Mouse (Mus musculus): ENCODE data around the gene AF067063. TPM values are rescaled to one million over a fixed set of nuclear protein-coding genes. Genes with fewer than 3 reads are reported as not detected.

AF067063 gene
- total and polyA plus RNA-seq, 3 experiments = not detected

DNA sequence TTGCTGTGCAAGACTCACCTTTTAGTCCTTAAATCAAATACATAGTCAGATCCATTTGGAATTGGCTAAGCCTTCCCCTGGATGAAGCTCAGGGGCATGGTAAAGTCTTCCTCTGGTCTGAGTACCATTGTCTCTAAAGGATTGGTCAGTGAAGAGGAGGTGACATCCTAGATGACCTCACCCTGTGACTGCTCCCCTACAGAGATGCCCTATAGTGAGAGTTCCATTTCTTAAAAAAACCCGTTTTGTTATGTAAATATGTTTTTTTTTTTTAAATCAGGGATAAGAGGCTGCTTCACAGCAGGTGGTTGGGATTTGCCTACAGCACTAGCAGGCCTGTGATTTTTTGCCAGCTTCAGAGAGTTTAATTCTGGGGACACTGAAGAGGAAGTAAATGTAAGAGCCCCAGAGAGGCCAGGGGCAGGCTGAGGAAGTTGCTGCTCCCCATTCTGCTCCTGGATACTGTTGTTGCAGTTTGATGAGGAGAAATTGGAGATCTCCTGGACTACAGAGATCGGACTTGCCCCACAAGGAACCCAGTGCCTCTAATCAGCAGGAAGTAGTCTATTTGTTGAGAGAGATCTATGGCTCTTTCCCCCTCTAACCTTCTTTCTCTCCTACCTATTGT lies 12.3 kb downstream of the AF067063 start:
- Histone ChIP-seq H3K27ac (ENCODE audit: insufficient read depth, low read depth) (no peak overlapping the region), H3K4me3 (replicated peaks in 1 of 3; ENCODE audit: low read depth in 2 of 3, low read length in 2 of 3, poor library complexity in 1 of 3) (no peak overlapping the region), H3K4me2 (ENCODE audit: insufficient read depth, low read depth, poor library complexity, severe bottlenecking) (no peak overlapping the region), H3K36me3 (replicated peaks in 1 of 2; ENCODE audit: control insufficient read depth in 1 of 2, insufficient read depth in 1 of 2, low read length in 1 of 2) (no peaks in the 10 kb centered on the region), H3K79me2 (replicated peaks; ENCODE audit: control insufficient read depth, extremely low read depth, insufficient read depth, poor library complexity, severe bottlenecking) (no peaks in the 10 kb centered on the region), H3K9ac (ENCODE audit: insufficient read depth, low read depth) (no peak overlapping the region), H3K9me3 (replicated peaks; ENCODE audit: low read length) (no peaks in the 10 kb centered on the region), H3K27me3 (replicated peaks) (no peaks in the 10 kb centered on the region), H3K4me1 (ENCODE audit: control insufficient read depth in 1 of 2, insufficient read depth in 2 of 2) (peaks cover 0 to 8% of the 10 kb centered on the region in 2 experiments; a peak in 1 of 4 replicates)
- TF ChIP-seq MXI1 (IDR thresholded peaks at IDR 0.05; ENCODE audit: low read depth, low read length) = no peak
- TF ChIP-seq SIN3A (IDR thresholded peaks at IDR 0.05; ENCODE audit: low read length) = no peak
- TF ChIP-seq SMC3 (IDR thresholded peaks at IDR 0.05; ENCODE audit: low read depth, low read length) = no peak
- no peak for TF ChIP-seq JUN (IDR thresholded peaks at IDR 0.05; ENCODE audit: insufficient read depth, low read depth, low read length)
- no peak for TF ChIP-seq USF2 (conservative IDR thresholded peaks at IDR 0.05; ENCODE audit: low read depth, low read length)
- TF ChIP-seq E2F4 (IDR thresholded peaks at IDR 0.05; ENCODE audit: insufficient replicate concordance, low read depth, low read length) = no peak
- TF ChIP-seq USF1 (IDR thresholded peaks at IDR 0.05; ENCODE audit: low read depth, low read length) = no peak
- no peak for TF ChIP-seq EP300 (IDR thresholded peaks at IDR 0.05; ENCODE audit: low read length)
- no peak for DNase-seq (ENCODE audit: extremely low read depth)
- dilution Hi-C loops (cut with MboI; ENCODE audit: extremely low pct_ligation_motif_present, extremely low pct_unique_long_range_greater_than_20kb, low sequenced_read_pairs) = no loop called here
- in situ Hi-C loops (cut with MboI; ENCODE audit: low pct_ligation_motif_present, low pct_unique_long_range_greater_than_20kb, low sequenced_read_pairs) = no loop called here

DNA sequence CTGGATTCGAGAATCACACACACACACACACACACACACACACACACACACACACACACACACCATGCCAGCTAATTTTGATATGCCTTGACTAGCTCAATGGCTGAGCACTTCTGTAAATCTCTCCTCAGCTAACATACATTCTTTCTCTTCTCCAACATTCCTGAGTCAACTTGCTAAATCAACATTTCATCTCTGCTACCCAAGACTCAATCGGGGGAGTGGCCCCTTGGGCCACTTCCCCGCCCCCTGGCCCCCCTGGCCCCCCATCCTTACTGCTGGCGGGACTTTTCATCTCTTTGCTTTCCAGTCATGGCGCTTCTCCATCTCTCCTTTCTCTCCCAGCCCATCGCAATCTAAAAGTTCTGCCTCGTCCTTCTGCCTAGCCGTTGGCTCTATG lies 13.2 kb downstream of the AF067063 start:
- H3K4me2 ChIP-seq (ENCODE audit: insufficient read depth, low read depth, poor library complexity, severe bottlenecking) = no peak overlapping the region
- H3K79me2 ChIP-seq (replicated peaks; ENCODE audit: control insufficient read depth, extremely low read depth, insufficient read depth, poor library complexity, severe bottlenecking) = no peaks in the 10 kb centered on the region
- H3K27ac ChIP-seq (ENCODE audit: insufficient read depth, low read depth) = no peak overlapping the region
- no peak overlapping the region for H3K4me3 ChIP-seq (replicated peaks in 1 of 3; ENCODE audit: low read depth in 2 of 3, low read length in 2 of 3, poor library complexity in 1 of 3)
- TF ChIP-seq USF2 (conservative IDR thresholded peaks at IDR 0.05; ENCODE audit: low read depth, low read length) (no peak), ZC3H11A (IDR thresholded peaks at IDR 0.05; ENCODE audit: low read depth, low read length) (no peak), MAFK (IDR thresholded peaks at IDR 0.05; ENCODE audit: insufficient replicate concordance, low read length) (no peak), NELFE (IDR thresholded peaks at IDR 0.05; ENCODE audit: low read depth, low read length) (no peak), SIN3A (IDR thresholded peaks at IDR 0.05; ENCODE audit: low read length) (no peak), MAZ (IDR thresholded peaks at IDR 0.05; ENCODE audit: low read depth, low read length) (no peak), NRF1 (IDR thresholded peaks at IDR 0.05; ENCODE audit: low read depth, low read length) (no peak), POLR2A (IDR thresholded peaks at IDR 0.05; ENCODE audit: low read depth, low read length) (no peak), HCFC1 (IDR thresholded peaks at IDR 0.05; ENCODE audit: low read depth, low read length) (no peak), MXI1 (IDR thresholded peaks at IDR 0.05; ENCODE audit: low read depth, low read length) (no peak)
- H3K9me3 ChIP-seq (replicated peaks; ENCODE audit: low read length) = no peaks in the 10 kb centered on the region
- H3K9ac ChIP-seq (ENCODE audit: insufficient read depth, low read depth) = no peak overlapping the region
- no peaks in the 10 kb centered on the region for H3K27me3 ChIP-seq (replicated peaks)
- dilution Hi-C loops (cut with MboI; ENCODE audit: extremely low pct_ligation_motif_present, extremely low pct_unique_long_range_greater_than_20kb, low sequenced_read_pairs) = no loop called here
- peaks cover 0 to 8% of the 10 kb centered on the region in 2 experiments; a peak in 1 of 4 replicates for H3K4me1 ChIP-seq (ENCODE audit: control insufficient read depth in 1 of 2, insufficient read depth in 2 of 2)
- DNase-seq (ENCODE audit: extremely low read depth) = no peak
- no peaks in the 10 kb centered on the region for H3K36me3 ChIP-seq (replicated peaks in 1 of 2; ENCODE audit: control insufficient read depth in 1 of 2, insufficient read depth in 1 of 2, low read length in 1 of 2)
- in situ Hi-C loops (cut with MboI; ENCODE audit: low pct_ligation_motif_present, low pct_unique_long_range_greater_than_20kb, low sequenced_read_pairs) = no loop called here

Measured in CH12.LX (cell line).